Mouse (Mus musculus): Measurements from ENCODE around the gene Vhl.

DNA sequence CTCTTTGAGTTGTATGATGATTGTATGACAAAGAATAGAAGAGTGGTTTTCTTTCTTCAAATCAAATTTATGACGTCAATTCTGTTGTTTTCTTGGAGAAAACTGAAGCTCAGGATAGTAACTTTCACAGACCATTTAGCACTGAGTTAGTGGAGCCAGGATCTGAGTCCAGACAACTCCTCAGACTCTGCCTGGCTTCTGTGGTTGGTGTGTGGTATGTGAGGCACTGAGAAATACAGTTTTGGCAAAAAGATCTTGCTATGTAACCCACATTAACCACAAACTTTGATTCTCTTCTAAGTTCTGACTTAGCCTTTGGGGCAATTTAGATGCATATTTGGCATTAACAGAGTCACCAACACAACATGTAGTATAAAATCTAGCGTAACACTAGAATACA, 31.1 kb upstream of the Vhl start:
- TF ChIP-seq POLR2A (IDR thresholded peaks at IDR 0.05; ENCODE audit: extremely low read depth, insufficient read depth, low read length) (no peak), CTCF (IDR thresholded peaks at IDR 0.05; ENCODE audit: extremely low read depth, insufficient read depth, low read length) (no peak)

All from cortical plate, adult 2 months (tissue).